Mouse (Mus musculus) bone marrow macrophage, adult 2 months (primary cell): ENCODE data around the gene Emid1.

Source experiments
- CTCF ChIP-seq: IDR thresholded peaks from 2 replicates; pipeline ENCODE4 v1.5.1; 2012; ENCODE audit warnings: low read depth, mild to moderate bottlenecking, low read length, moderate library complexity
- POLR2A ChIP-seq: IDR thresholded peaks from 2 replicates; pipeline ENCODE4 v1.6.1; 2012; ENCODE audit warnings: mild to moderate bottlenecking, low read depth, low read length, borderline replicate concordance

- TF ChIP-seq POLR2A (no peak), CTCF (no peak)
Measured at GRCm38 (mm10) chr11:5151680-5152337, at the start of gene Emid1.
